ENCODE assay signal across 18 mouse cellular contexts in the genomic region with DNA sequence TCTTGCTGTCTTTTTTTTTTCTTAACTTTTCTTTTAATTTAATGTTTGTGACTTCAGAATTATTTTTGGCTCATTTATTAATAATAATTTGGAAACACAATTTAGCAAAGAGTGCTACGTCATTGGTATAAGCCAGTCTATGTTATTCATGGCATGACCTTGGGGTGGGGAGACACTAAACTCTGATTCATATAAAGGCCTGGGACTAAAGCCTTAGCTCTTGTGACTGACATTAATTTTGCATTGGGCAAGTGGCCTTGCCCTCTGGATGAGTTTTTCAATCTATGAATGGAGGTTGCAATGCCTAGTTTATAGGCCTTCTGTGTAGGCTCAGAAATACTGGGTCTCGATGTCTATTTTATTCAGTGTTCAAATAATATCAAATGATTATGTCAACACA.
"Had no signal": no experiment of that assay in that cellular context is flagged by ENCODE, and none has a peak within 500 bp of the region (broad histone marks: within the 10 kb centered on the region; RNA-seq: fewer than 3 reads in every experiment).

No protein-coding gene starts in this region.

- H3K27ac ChIP-seq: lung, embryonic 15.5 days; macrophage; midbrain, embryonic 12.5 days; neural tube, embryonic 12.5 days; stomach, embryonic 15.5 days; stomach, postnatal 0 days had no signal

- H3K36me3 ChIP-seq: lung, embryonic 15.5 days; midbrain, embryonic 12.5 days; neural tube, embryonic 12.5 days; stomach, embryonic 15.5 days had no signal

- H3K9ac ChIP-seq: liver, postnatal 0 days; lung, embryonic 15.5 days; midbrain, embryonic 12.5 days; neural tube, embryonic 12.5 days; stomach, embryonic 15.5 days had no signal

- H3K4me2 ChIP-seq: lung, embryonic 15.5 days; midbrain, embryonic 12.5 days; neural tube, embryonic 12.5 days; stomach, embryonic 15.5 days had no signal

- DNase-seq: liver, postnatal 0 days; lung, adult 2 months; lung, postnatal 14 days; lung, postnatal 36 days; midbrain, embryonic 14.5 days; right cerebral cortex, postnatal 14 days; thymus, adult 2 months; thymus, postnatal 25 days; thymus, postnatal 4 days had no signal

- H3K27me3 ChIP-seq: lung, embryonic 15.5 days; megakaryocyte, embryonic 14.5 days; midbrain, embryonic 12.5 days; neural tube, embryonic 12.5 days; stomach, embryonic 15.5 days had no signal

- H3K4me1 ChIP-seq: lung, embryonic 15.5 days; megakaryocyte, embryonic 14.5 days; midbrain, embryonic 12.5 days; neural tube, embryonic 12.5 days; stomach, embryonic 15.5 days had no signal

- ATAC-seq: liver, postnatal 0 days; lung, postnatal 0 days; midbrain, embryonic 16.5 days had no signal

- H3K9me3 ChIP-seq: lung, embryonic 15.5 days; midbrain, embryonic 12.5 days; neural tube, embryonic 12.5 days had no signal

- H3K4me3 ChIP-seq: lung, embryonic 15.5 days; megakaryocyte, embryonic 14.5 days; midbrain, embryonic 12.5 days; neural tube, embryonic 12.5 days; stomach, embryonic 15.5 days had no signal
